Mouse (Mus musculus) liver, embryonic 12.5 days (tissue): Measurements from ENCODE around the gene Gnat1. TPM values are rescaled to one million over a fixed set of nuclear protein-coding genes. Genes with fewer than 3 reads are reported as not detected.

ENCODE experiments used
- ATAC-seq: fragments of 200-750 bp; cut with Nextera tagmentation; 2 replicates; pipeline ENCODE4 v1.8.0; 2017; ENCODE audit warnings: moderate number of reproducible peaks, mild to moderate bottlenecking, moderate library complexity
- H3K27ac ChIP-seq: fragments of 300-500 bp; sonication (generic); 2 replicates; pipeline ENCODE4 v1.5.1; 2016; ENCODE audit warnings: mild to moderate bottlenecking
- H3K27me3 ChIP-seq: fragments of 300-500 bp; sonication (generic); replicated peaks from 2 replicates; pipeline ENCODE4 v1.6.1; 2016; ENCODE audit warnings: mild to moderate bottlenecking, moderate library complexity
- H3K36me3 ChIP-seq: fragments of 300-500 bp; sonication (generic); 2 replicates; pipeline ENCODE4 v1.6.1; 2016; ENCODE audit warnings: mild to moderate bottlenecking, moderate library complexity
- H3K4me1 ChIP-seq: fragments of 300-500 bp; sonication (generic); 2 replicates; pipeline ENCODE4 v1.6.1; 2016
- H3K4me2 ChIP-seq: fragments of 300-500 bp; sonication (generic); 2 replicates; pipeline ENCODE4 v1.6.1; 2016; ENCODE audit warnings: mild to moderate bottlenecking, moderate library complexity
- H3K4me3 ChIP-seq: fragments of 300-500 bp; sonication (generic); 2 replicates; pipeline ENCODE4 v1.5.1; 2016; ENCODE audit warnings: mild to moderate bottlenecking, moderate library complexity
- H3K9ac ChIP-seq: fragments of 300-500 bp; sonication (generic); 2 replicates; pipeline ENCODE4 v1.6.1; 2016; ENCODE audit warnings: mild to moderate bottlenecking, moderate library complexity
- H3K9me3 ChIP-seq: fragments of 300-500 bp; sonication (generic); replicated peaks from 2 replicates; pipeline ENCODE4 v1.6.1; 2016; ENCODE audit warnings: mild to moderate bottlenecking, moderate library complexity
- WGBS: fragments of 180-500 bp; shearing (Covaris S2); methylation state at CpG from one replicate; pipeline ENCODE4 v1.1.7; 2016; ENCODE audit not compliant: insufficient replicate concordance; 5-methylcytosine and 5-hydroxymethylcytosine counted together
- polyA plus RNA-seq: library from polyadenylated mRNA; unstranded; fragments of >200 nt; fragmentation: Nextera tagmentation; extraction: Ambion mirVana; gene quantifications from 2 replicates; pipeline ENCODE4 v1.2.1, GENCODE M21; 2016

The Gnat1 gene
- polyA plus RNA-seq, 1 experiment from 2014 or later = 2.4 TPM

GRCm38 (mm10) chr9:107635279-107636028, 44.1 kb downstream of the Gnat1 start, which contains the start of gene Gnai2:
Gene Gnai2 (minus strand): TSS chr9:107635367.
- Histone ChIP-seq H3K27ac (peak within 1 kb of the TSS; percentile 91), H3K4me2 (peak within 1 kb of the TSS; percentile 97), H3K27me3 (no peaks in the 10 kb centered on the region), H3K4me3 (peak within 1 kb of the TSS; percentile 85), H3K36me3 (peaks cover 17% of the 10 kb centered on the region), H3K9me3 (no peaks in the 10 kb centered on the region), H3K9ac (peak within 1 kb of the TSS; percentile 93), H3K4me1 (peaks cover 68% of the 10 kb centered on the region)
- 2% methylated on average over 38 of the region's 38 CpGs for WGBS
- peak; percentile 94 for ATAC-seq

DNA sequence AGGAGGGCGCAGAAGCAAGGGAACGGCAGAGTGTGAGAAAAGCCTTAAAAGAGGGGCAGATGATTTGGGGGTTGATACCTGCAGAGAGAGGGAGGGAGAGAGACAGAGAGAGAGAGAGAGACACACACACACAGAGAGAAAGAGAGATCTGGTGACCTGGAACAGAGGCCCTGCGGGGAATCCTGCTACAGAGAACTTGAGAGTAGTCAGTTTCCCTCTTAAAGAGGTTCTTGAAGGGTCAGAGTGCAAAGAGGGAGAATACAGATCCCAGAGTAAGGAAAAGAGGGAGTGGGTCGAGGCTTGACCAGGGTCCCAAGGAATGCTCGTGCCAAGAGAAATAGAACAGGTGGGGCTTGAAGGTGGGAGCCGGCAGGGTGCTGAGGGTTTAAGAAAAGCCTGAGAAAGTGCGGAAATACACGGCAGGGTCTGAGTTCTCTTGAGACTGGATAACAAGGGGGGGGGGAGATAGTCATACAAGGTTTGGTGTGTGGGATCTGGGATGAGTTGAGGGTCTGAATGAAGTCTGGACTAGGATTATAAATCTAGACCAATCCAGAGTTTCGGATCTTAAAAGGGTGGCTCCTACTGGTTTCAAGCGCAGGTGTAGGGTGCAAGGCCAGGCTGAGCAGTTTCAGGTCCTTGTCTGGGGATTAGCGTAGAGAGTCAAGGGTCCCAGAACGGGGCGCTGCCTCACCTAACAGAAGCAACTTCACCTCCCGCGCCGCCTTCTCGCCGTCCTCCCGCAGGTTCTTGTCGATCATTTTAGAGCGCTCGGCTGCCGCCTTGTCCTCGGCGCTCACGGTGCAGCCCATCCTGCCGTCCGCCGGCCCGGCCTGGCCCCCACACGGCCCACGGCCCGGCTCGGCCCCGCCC, 44.9 kb downstream of the Gnat1 start:
- peak overlapping the region; percentile 97 for H3K4me2 ChIP-seq
- WGBS = under 1% methylated on average over 35 of the region's 35 CpGs
- ATAC-seq = peak; percentile 4; the same call in 1 of the 2 replicates
- peak overlapping the region; percentile 93 for H3K9ac ChIP-seq
- no peaks in the 10 kb centered on the region for H3K27me3 ChIP-seq
- H3K4me1 ChIP-seq = peaks cover 71% of the 10 kb centered on the region
- peak overlapping the region; percentile 85 for H3K4me3 ChIP-seq
- peaks cover 18% of the 10 kb centered on the region for H3K36me3 ChIP-seq
- peak overlapping the region; percentile 91 for H3K27ac ChIP-seq
- H3K9me3 ChIP-seq = no peaks in the 10 kb centered on the region

GRCm38 (mm10) chr9:107633661-107634405, 45.7 kb downstream of the Gnat1 start:
- no peaks in the 10 kb centered on the region for H3K27me3 ChIP-seq
- peak overlapping the region; percentile 91 for H3K27ac ChIP-seq
- peak; percentile 22; the same call in 1 of the 2 replicates for ATAC-seq
- H3K4me3 ChIP-seq = peak overlapping the region; percentile 85
- peaks cover 21% of the 10 kb centered on the region for H3K36me3 ChIP-seq
- H3K4me2 ChIP-seq = peak overlapping the region; percentile 97
- peaks cover 79% of the 10 kb centered on the region for H3K4me1 ChIP-seq
- H3K9ac ChIP-seq = peak overlapping the region; percentile 93
- WGBS = under 1% methylated on average over 15 of the region's 15 CpGs
- H3K9me3 ChIP-seq = no peaks in the 10 kb centered on the region

GRCm38 (mm10) chr9:107633091-107633660, 46.3 kb downstream of the Gnat1 start:
- 1% methylated on average over 22 of the region's 33 CpGs for WGBS

GRCm38 (mm10) chr9:107632478-107632877, 47.0 kb downstream of the Gnat1 start:
- Histone ChIP-seq H3K4me3 (peak overlapping the region; percentile 85), H3K36me3 (peaks cover 35% of the 10 kb centered on the region), H3K4me1 (peaks cover 92% of the 10 kb centered on the region), H3K9me3 (no peaks in the 10 kb centered on the region), H3K27me3 (no peaks in the 10 kb centered on the region), H3K4me2 (peak overlapping the region; percentile 97), H3K9ac (peak overlapping the region; percentile 93), H3K27ac (peak overlapping the region; percentile 91)
- WGBS = 52% methylated on average over 6 of the region's 6 CpGs
- no peak for ATAC-seq

More at GRCm38 (mm10) chr9:107633091-107633660, 46.3 kb downstream of the Gnat1 start:
- H3K9me3 ChIP-seq = no peaks in the 10 kb centered on the region
- H3K4me1 ChIP-seq = peaks cover 86% of the 10 kb centered on the region
- no peaks in the 10 kb centered on the region for H3K27me3 ChIP-seq
- H3K9ac ChIP-seq = peak overlapping the region; percentile 93
- H3K4me2 ChIP-seq = peak overlapping the region; percentile 97
- ATAC-seq = peak; percentile 40
- H3K27ac ChIP-seq = peak overlapping the region; percentile 91
- H3K36me3 ChIP-seq = peaks cover 28% of the 10 kb centered on the region
- H3K4me3 ChIP-seq = peak overlapping the region; percentile 85

GRCm38 (mm10) chr9:107631861-107632260, 47.7 kb downstream of the Gnat1 start:
- Histone ChIP-seq H3K4me2 (peak overlapping the region; percentile 97), H3K9ac (no peak overlapping the region), H3K27ac (peak overlapping the region; percentile 91), H3K36me3 (peaks cover 36% of the 10 kb centered on the region), H3K27me3 (no peaks in the 10 kb centered on the region), H3K4me1 (peaks cover 92% of the 10 kb centered on the region), H3K4me3 (no peak overlapping the region), H3K9me3 (no peaks in the 10 kb centered on the region)
- ATAC-seq = no peak
- 92% methylated on average over 8 of the region's 8 CpGs for WGBS

DNA sequence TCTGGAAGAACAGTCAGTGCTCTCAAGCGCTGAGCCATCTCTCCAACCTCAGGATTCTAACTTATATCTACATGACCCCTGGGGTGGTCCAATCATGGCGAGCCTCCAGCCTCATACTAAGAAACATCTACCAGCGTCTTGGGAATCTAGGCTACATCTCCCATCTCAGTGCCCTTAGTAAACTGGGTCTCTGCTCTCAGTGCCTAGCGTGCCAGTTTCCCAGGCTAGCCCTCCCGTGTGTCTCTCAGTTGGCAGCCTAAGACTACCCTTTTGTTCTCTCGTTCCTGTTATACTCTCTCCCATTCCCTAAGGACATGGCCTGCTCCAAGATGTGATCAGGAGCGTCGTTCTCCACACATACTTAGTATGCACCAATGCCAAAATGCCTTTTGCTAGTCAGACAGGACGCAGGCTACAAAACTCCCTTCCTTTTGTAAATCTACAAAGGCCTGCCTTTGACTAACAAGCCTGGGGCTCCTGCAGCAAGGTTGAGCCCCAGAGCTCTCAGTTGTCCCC, 48.1 kb downstream of the Gnat1 start:
- Histone ChIP-seq H3K36me3 (peaks cover 39% of the 10 kb centered on the region), H3K27me3 (no peaks in the 10 kb centered on the region), H3K27ac (peak overlapping the region; percentile 91), H3K9me3 (no peaks in the 10 kb centered on the region), H3K4me2 (peak overlapping the region; percentile 97), H3K9ac (no peak overlapping the region), H3K4me1 (peaks cover 93% of the 10 kb centered on the region), H3K4me3 (no peak overlapping the region)
- ATAC-seq = no peak
- WGBS = 83% methylated on average over 9 of the region's 9 CpGs

GRCm38 (mm10) chr9:107630576-107630975, 48.9 kb downstream of the Gnat1 start:
- Histone ChIP-seq H3K4me3 (no peak overlapping the region), H3K4me1 (peaks cover 93% of the 10 kb centered on the region), H3K9ac (peak overlapping the region; percentile 36; the same call in 1 of the 2 replicates), H3K27ac (peak overlapping the region; percentile 91), H3K9me3 (no peaks in the 10 kb centered on the region), H3K36me3 (peaks cover 46% of the 10 kb centered on the region), H3K27me3 (no peaks in the 10 kb centered on the region), H3K4me2 (peak overlapping the region; percentile 47)
- ATAC-seq = no peak
- 64% methylated on average over 4 of the region's 4 CpGs for WGBS

- H3K4me3 ChIP-seq = no peak overlapping the region
Observed at GRCm38 (mm10) chr9:107629901-107630425, 49.5 kb downstream of the Gnat1 start.

DNA sequence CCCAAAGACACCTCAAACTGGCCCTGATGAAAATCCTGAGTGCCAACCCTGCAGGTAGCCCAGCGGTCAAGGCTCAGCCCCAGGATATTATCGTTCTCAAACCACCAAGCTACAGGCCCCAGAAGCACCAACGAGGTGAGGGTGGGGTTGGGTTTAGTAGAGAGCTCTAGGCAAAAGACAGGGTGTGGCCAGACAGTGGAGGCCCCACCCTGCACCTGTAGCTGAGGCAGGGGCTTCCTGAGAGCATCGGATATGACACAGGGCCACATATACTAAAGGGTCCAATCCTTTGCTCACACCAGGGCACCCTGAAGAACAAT, 50.1 kb downstream of the Gnat1 start:
- H3K27me3 ChIP-seq = no peaks in the 10 kb centered on the region
- peak overlapping the region; percentile 47 for H3K4me2 ChIP-seq
- H3K9ac ChIP-seq = peak overlapping the region; percentile 18; the same call in 1 of the 2 replicates
- no peaks in the 10 kb centered on the region for H3K9me3 ChIP-seq
- peak; percentile 23; the same call in 1 of the 2 replicates for ATAC-seq
- peak overlapping the region; percentile 91 for H3K27ac ChIP-seq
- peaks cover 58% of the 10 kb centered on the region for H3K36me3 ChIP-seq
- peak overlapping the region; percentile 8; the same call in 1 of the 2 replicates for H3K4me3 ChIP-seq
- peaks cover 100% of the 10 kb centered on the region for H3K4me1 ChIP-seq
- 12% methylated on average over 4 of the region's 4 CpGs for WGBS

More at GRCm38 (mm10) chr9:107629901-107630425, 49.5 kb downstream of the Gnat1 start:
- no peaks in the 10 kb centered on the region for H3K9me3 ChIP-seq
- H3K27ac ChIP-seq = peak overlapping the region; percentile 91
- peak overlapping the region; percentile 47 for H3K4me2 ChIP-seq
- ATAC-seq = no peak
- H3K4me1 ChIP-seq = peaks cover 98% of the 10 kb centered on the region
- H3K27me3 ChIP-seq = no peaks in the 10 kb centered on the region
- H3K9ac ChIP-seq = peak overlapping the region; percentile 36
- peaks cover 53% of the 10 kb centered on the region for H3K36me3 ChIP-seq
- 43% methylated on average over 14 of the region's 14 CpGs for WGBS
